Mouse (Mus musculus) stomach, postnatal 0 days (tissue): ENCODE data around the gene Zgpat.

Experiments
- CTCF ChIP-seq: IDR thresholded peaks from 2 replicates; pipeline ENCODE4 v1.5.1; 2016; ENCODE audit warnings: antibody characterized with exemption, low read depth, mild to moderate bottlenecking, moderate library complexity
- EP300 ChIP-seq: optimal IDR thresholded peaks from 2 replicates; pipeline ENCODE3; 2016; ENCODE audit warnings: antibody characterized with exemption

GRCm38 (mm10) chr2:181365655-181366075 is 937 bp downstream of the Zgpat start:
- TF ChIP-seq EP300 = no peak
- no peak for TF ChIP-seq CTCF
